Mouse (Mus musculus) liver, embryonic 14.5 days (tissue): Measurements from ENCODE around the gene Olfr578.

Experiments
- CTCF ChIP-seq: IDR thresholded peaks from 2 replicates; pipeline ENCODE4 v1.5.1; 2016; ENCODE audit warnings: antibody characterized with exemption, low read depth, control low read depth
- EP300 ChIP-seq: IDR thresholded peaks from 2 replicates; pipeline ENCODE4 v1.6.1; 2016; ENCODE audit warnings: antibody characterized with exemption, low read depth

DNA sequence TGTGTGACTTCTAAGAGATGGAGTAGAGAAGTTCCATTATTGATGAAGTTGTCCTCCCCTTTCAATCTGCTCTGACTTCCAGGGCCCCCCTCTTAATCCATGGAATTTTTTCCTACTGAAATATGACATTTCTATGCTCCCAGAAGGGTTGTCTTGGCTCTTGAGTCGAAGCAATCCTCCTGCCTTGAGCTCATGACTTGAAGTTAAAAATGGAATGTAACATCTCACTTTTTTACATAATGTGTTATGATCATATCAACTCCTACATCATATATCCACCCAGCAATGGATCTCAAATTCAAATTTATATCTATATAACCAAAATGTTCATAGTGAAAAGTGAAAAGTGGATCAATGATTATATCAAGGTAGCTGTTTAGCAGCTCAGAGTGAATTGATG is 14.7 kb downstream of the Olfr578 start:
- TF ChIP-seq CTCF (no peak), EP300 (no peak)
